Mouse (Mus musculus): ENCODE measurements around the gene Mfsd4a. TPM values are rescaled to one million over a fixed set of nuclear protein-coding genes. Genes with fewer than 3 reads are reported as not detected.

The Mfsd4a gene
- polyA plus RNA-seq, 1 experiment from 2014 or later, result 8.5 TPM

- H3K36me3 ChIP-seq (ENCODE audit: control insufficient read depth, insufficient read depth, low read length), result no peaks in the 10 kb centered on the region
- no peak overlapping the region for H3K27ac ChIP-seq (ENCODE audit: low read depth, low read length)
- WGBS, result 93% methylated on average over 5 of the region's 5 CpGs
- ATAC-seq (ENCODE audit: low read depth), result no peak
- H3K9me3 ChIP-seq (ENCODE audit: control insufficient read depth, low read length), result no peaks in the 10 kb centered on the region
- H3K27me3 ChIP-seq (ENCODE audit: control insufficient read depth, insufficient read depth, low read length), result no peaks in the 10 kb centered on the region
- no peak overlapping the region for H3K4me3 ChIP-seq (ENCODE audit: low read depth, low read length)
- no peak overlapping the region for H3K4me2 ChIP-seq (ENCODE audit: low read depth, low read length)
- no peak overlapping the region for H3K9ac ChIP-seq (replicated peaks; ENCODE audit: low read depth, low read length)
- H3K4me1 ChIP-seq (ENCODE audit: control insufficient read depth, insufficient read depth, low read length), result no peaks in the 10 kb centered on the region
These were observed 9.3 kb downstream of the Mfsd4a start for GRCm38 (mm10) chr1:132058558-132058957.

GRCm38 (mm10) chr1:132055054-132055664 is 12.7 kb downstream of the Mfsd4a start:
- Histone ChIP-seq H3K9me3 (ENCODE audit: control insufficient read depth, low read length) (no peaks in the 10 kb centered on the region), H3K36me3 (ENCODE audit: control insufficient read depth, insufficient read depth, low read length) (no peaks in the 10 kb centered on the region), H3K4me2 (ENCODE audit: low read depth, low read length) (no peak overlapping the region), H3K27ac (ENCODE audit: low read depth, low read length) (no peak overlapping the region), H3K27me3 (ENCODE audit: control insufficient read depth, insufficient read depth, low read length) (no peaks in the 10 kb centered on the region), H3K9ac (replicated peaks; ENCODE audit: low read depth, low read length) (no peak overlapping the region), H3K4me3 (ENCODE audit: low read depth, low read length) (no peak overlapping the region), H3K4me1 (ENCODE audit: control insufficient read depth, insufficient read depth, low read length) (no peaks in the 10 kb centered on the region)
- ATAC-seq (ENCODE audit: low read depth), result no peak
- whole genome bisulfite sequencing, result 87% methylated on average over 7 of the region's 7 CpGs

- ATAC-seq (ENCODE audit: low read depth), result no peak
- no peak overlapping the region for H3K9ac ChIP-seq (replicated peaks; ENCODE audit: low read depth, low read length)
- no peak overlapping the region for H3K27ac ChIP-seq (ENCODE audit: low read depth, low read length)
- no peaks in the 10 kb centered on the region for H3K36me3 ChIP-seq (ENCODE audit: control insufficient read depth, insufficient read depth, low read length)
- no peak overlapping the region for H3K4me3 ChIP-seq (ENCODE audit: low read depth, low read length)
- H3K27me3 ChIP-seq (ENCODE audit: control insufficient read depth, insufficient read depth, low read length), result no peaks in the 10 kb centered on the region
- H3K4me1 ChIP-seq (ENCODE audit: control insufficient read depth, insufficient read depth, low read length), result no peaks in the 10 kb centered on the region
- 79% methylated on average over 3 of the region's 3 CpGs for WGBS
- H3K4me2 ChIP-seq (ENCODE audit: low read depth, low read length), result no peak overlapping the region
- no peaks in the 10 kb centered on the region for H3K9me3 ChIP-seq (ENCODE audit: control insufficient read depth, low read length)
These were observed 13.5 kb downstream of the Mfsd4a start for GRCm38 (mm10) chr1:132054387-132054786.

- H3K27ac ChIP-seq (ENCODE audit: low read depth, low read length), result no peak overlapping the region
- H3K4me1 ChIP-seq (ENCODE audit: control insufficient read depth, insufficient read depth, low read length), result no peaks in the 10 kb centered on the region
- H3K4me3 ChIP-seq (ENCODE audit: low read depth, low read length), result no peak overlapping the region
- no peaks in the 10 kb centered on the region for H3K36me3 ChIP-seq (ENCODE audit: control insufficient read depth, insufficient read depth, low read length)
- WGBS, result 81% methylated on average over 3 of the region's 3 CpGs
- H3K9me3 ChIP-seq (ENCODE audit: control insufficient read depth, low read length), result no peaks in the 10 kb centered on the region
- H3K4me2 ChIP-seq (ENCODE audit: low read depth, low read length), result no peak overlapping the region
- no peaks in the 10 kb centered on the region for H3K27me3 ChIP-seq (ENCODE audit: control insufficient read depth, insufficient read depth, low read length)
- H3K9ac ChIP-seq (replicated peaks; ENCODE audit: low read depth, low read length), result no peak overlapping the region
- ATAC-seq (ENCODE audit: low read depth), result no peak
These were observed 16.1 kb downstream of the Mfsd4a start for GRCm38 (mm10) chr1:132051746-132052145.

GRCm38 (mm10) chr1:132046143-132046735 is 21.6 kb downstream of the Mfsd4a start:
- Histone ChIP-seq H3K27ac (ENCODE audit: low read depth, low read length) (no peak overlapping the region), H3K9me3 (ENCODE audit: control insufficient read depth, low read length) (no peaks in the 10 kb centered on the region), H3K27me3 (ENCODE audit: control insufficient read depth, insufficient read depth, low read length) (no peaks in the 10 kb centered on the region), H3K36me3 (ENCODE audit: control insufficient read depth, insufficient read depth, low read length) (no peaks in the 10 kb centered on the region), H3K4me1 (ENCODE audit: control insufficient read depth, insufficient read depth, low read length) (no peaks in the 10 kb centered on the region), H3K9ac (replicated peaks; ENCODE audit: low read depth, low read length) (no peak overlapping the region), H3K4me2 (ENCODE audit: low read depth, low read length) (no peak overlapping the region), H3K4me3 (ENCODE audit: low read depth, low read length) (no peak overlapping the region)
- WGBS, result 25% methylated on average over 15 of the region's 15 CpGs
- ATAC-seq (ENCODE audit: low read depth), result peak; percentile 71

- WGBS, result 77% methylated on average over 4 of the region's 4 CpGs
- no peak overlapping the region for H3K4me2 ChIP-seq (ENCODE audit: low read depth, low read length)
- H3K27me3 ChIP-seq (ENCODE audit: control insufficient read depth, insufficient read depth, low read length), result no peaks in the 10 kb centered on the region
- H3K36me3 ChIP-seq (ENCODE audit: control insufficient read depth, insufficient read depth, low read length), result no peaks in the 10 kb centered on the region
- H3K9ac ChIP-seq (replicated peaks; ENCODE audit: low read depth, low read length), result no peak overlapping the region
- H3K4me3 ChIP-seq (ENCODE audit: low read depth, low read length), result no peak overlapping the region
- ATAC-seq (ENCODE audit: low read depth), result no peak
- no peaks in the 10 kb centered on the region for H3K9me3 ChIP-seq (ENCODE audit: control insufficient read depth, low read length)
- no peak overlapping the region for H3K27ac ChIP-seq (ENCODE audit: low read depth, low read length)
- no peaks in the 10 kb centered on the region for H3K4me1 ChIP-seq (ENCODE audit: control insufficient read depth, insufficient read depth, low read length)
These were observed 24.1 kb downstream of the Mfsd4a start for GRCm38 (mm10) chr1:132043759-132044158.

- H3K9ac ChIP-seq (replicated peaks; ENCODE audit: low read depth, low read length), result no peak overlapping the region
- no peak overlapping the region for H3K4me2 ChIP-seq (ENCODE audit: low read depth, low read length)
- H3K4me3 ChIP-seq (ENCODE audit: low read depth, low read length), result no peak overlapping the region
- 74% methylated on average over 9 of the region's 9 CpGs for WGBS
- no peak for ATAC-seq (ENCODE audit: low read depth)
- no peaks in the 10 kb centered on the region for H3K36me3 ChIP-seq (ENCODE audit: control insufficient read depth, insufficient read depth, low read length)
- no peaks in the 10 kb centered on the region for H3K27me3 ChIP-seq (ENCODE audit: control insufficient read depth, insufficient read depth, low read length)
- H3K27ac ChIP-seq (ENCODE audit: low read depth, low read length), result peak overlapping the region; percentile 39; the same call in 1 of the 2 replicates
- H3K9me3 ChIP-seq (ENCODE audit: control insufficient read depth, low read length), result no peaks in the 10 kb centered on the region
- H3K4me1 ChIP-seq (ENCODE audit: control insufficient read depth, insufficient read depth, low read length), result no peaks in the 10 kb centered on the region
These were observed 27.7 kb downstream of the Mfsd4a start for GRCm38 (mm10) chr1:132040201-132040621.

GRCm38 (mm10) chr1:132038753-132039152 is 29.1 kb downstream of the Mfsd4a start:
- H3K4me3 ChIP-seq (ENCODE audit: low read depth, low read length), result no peak overlapping the region
- H3K27ac ChIP-seq (ENCODE audit: low read depth, low read length), result no peak overlapping the region
- H3K9me3 ChIP-seq (ENCODE audit: control insufficient read depth, low read length), result no peaks in the 10 kb centered on the region
- H3K27me3 ChIP-seq (ENCODE audit: control insufficient read depth, insufficient read depth, low read length), result no peaks in the 10 kb centered on the region
- no peaks in the 10 kb centered on the region for H3K4me1 ChIP-seq (ENCODE audit: control insufficient read depth, insufficient read depth, low read length)
- no peak for ATAC-seq (ENCODE audit: low read depth)
- H3K36me3 ChIP-seq (ENCODE audit: control insufficient read depth, insufficient read depth, low read length), result peaks cover 5% of the 10 kb centered on the region; the same call in 1 of the 2 replicates
- 85% methylated on average over 5 of the region's 5 CpGs for WGBS
- H3K4me2 ChIP-seq (ENCODE audit: low read depth, low read length), result no peak overlapping the region
- no peak overlapping the region for H3K9ac ChIP-seq (replicated peaks; ENCODE audit: low read depth, low read length)

GRCm38 (mm10) chr1:132037746-132038145 is 30.1 kb downstream of the Mfsd4a start:
- Histone ChIP-seq H3K9ac (replicated peaks; ENCODE audit: low read depth, low read length) (no peak overlapping the region), H3K4me1 (ENCODE audit: control insufficient read depth, insufficient read depth, low read length) (no peaks in the 10 kb centered on the region), H3K27me3 (ENCODE audit: control insufficient read depth, insufficient read depth, low read length) (no peaks in the 10 kb centered on the region), H3K27ac (ENCODE audit: low read depth, low read length) (no peak overlapping the region), H3K36me3 (ENCODE audit: control insufficient read depth, insufficient read depth, low read length) (peaks cover 5% of the 10 kb centered on the region; the same call in 1 of the 2 replicates), H3K4me2 (ENCODE audit: low read depth, low read length) (no peak overlapping the region), H3K9me3 (ENCODE audit: control insufficient read depth, low read length) (no peaks in the 10 kb centered on the region), H3K4me3 (ENCODE audit: low read depth, low read length) (no peak overlapping the region)
- ATAC-seq (ENCODE audit: low read depth), result no peak
- WGBS, result 87% methylated on average over 3 of the region's 3 CpGs

All from neural tube, embryonic 14.5 days (tissue).